In genomic region chr3:28038106-28038505, GRCm38 (mm10) we compare ENCODE assay signal across 17 mouse cellular contexts.
DNase-seq lines count a peak whose midpoint lies in the region; ATAC-seq and TF ChIP-seq lines count a peak whose summit lies in the region.
"Had no signal": no experiment of that assay in that cellular context is flagged by ENCODE, and none has a peak within 500 bp of the region (broad histone marks: within the 10 kb centered on the region; RNA-seq: fewer than 3 reads in every experiment).

No protein-coding gene starts in this region.

- H3K9ac ChIP-seq in kidney, embryonic 15.5 days = no peak overlapping the region
- no peak overlapping the region for H3K9ac ChIP-seq in lung, postnatal 0 days (replicated peaks; ENCODE audit: low read depth)
- no peak overlapping the region for H3K9ac ChIP-seq in forebrain, embryonic 14.5 days (ENCODE audit: low read length)
- H3K9ac ChIP-seq: limb, embryonic 13.5 days; liver, embryonic 15.5 days had no signal

- TF ChIP-seq EP300 in lung, postnatal 0 days (IDR thresholded peaks at IDR 0.05) = no peak

- peaks cover 9% of the 10 kb centered on the region for H3K36me3 ChIP-seq in kidney, embryonic 15.5 days
- peaks cover 14% of the 10 kb centered on the region; the same call in 1 of the 2 replicates for H3K36me3 ChIP-seq in lung, postnatal 0 days (ENCODE audit: insufficient read depth, low read length)
- H3K36me3 ChIP-seq in forebrain, embryonic 14.5 days (ENCODE audit: control insufficient read depth, insufficient read depth, low read length) = no peaks in the 10 kb centered on the region

- H3K9me3 ChIP-seq in kidney, embryonic 15.5 days (replicated peaks) = 0 out of 2 replicates have a peak, but pooled peaks cover 6% of the 10 kb centered on the region
- H3K9me3 ChIP-seq in lung, postnatal 0 days (ENCODE audit: low read length) = no peaks in the 10 kb centered on the region
- H3K9me3 ChIP-seq in forebrain, embryonic 14.5 days (replicated peaks; ENCODE audit: control insufficient read depth, low read length) = no peaks in the 10 kb centered on the region
- H3K9me3 ChIP-seq: limb, embryonic 13.5 days; liver, embryonic 15.5 days had no signal

- no peak for DNase-seq in kidney, postnatal 10 days
- DNase-seq in testis, postnatal 14 days (ENCODE audit: low spot score) = peak; percentile 35
- DNase-seq in testis, postnatal 10 days (ENCODE audit: low spot score) = no peak
- DNase-seq in lung, postnatal 0 days (ENCODE audit: low spot score) = peak; percentile 72
- DNase-seq in forebrain, embryonic 14.5 days (ENCODE audit: low spot score) = no peak
- DNase-seq: adrenal gland, postnatal 14 days; cerebellum, adult 2 months; heart, postnatal 4 days; spleen, adult 18-20 months; thymus, postnatal 36 days had no signal

- no peaks in the 10 kb centered on the region for H3K27me3 ChIP-seq in kidney, embryonic 15.5 days
- H3K27me3 ChIP-seq in lung, postnatal 0 days (replicated peaks; ENCODE audit: insufficient read depth, low read length) = no peaks in the 10 kb centered on the region
- H3K27me3 ChIP-seq in forebrain, embryonic 14.5 days (replicated peaks; ENCODE audit: control insufficient read depth, insufficient read depth, low read length) = no peaks in the 10 kb centered on the region
- H3K27me3 ChIP-seq: limb, embryonic 13.5 days; liver, embryonic 15.5 days had no signal

- no peak overlapping the region for H3K4me2 ChIP-seq in kidney, embryonic 15.5 days
- H3K4me2 ChIP-seq in lung, postnatal 0 days (replicated peaks; ENCODE audit: low read depth, low read length) = no peak overlapping the region
- H3K4me2 ChIP-seq in forebrain, embryonic 14.5 days (ENCODE audit: low read length) = no peak overlapping the region
- H3K4me2 ChIP-seq: limb, embryonic 13.5 days; liver, embryonic 15.5 days had no signal

- peak; percentile 75 for ATAC-seq in kidney, embryonic 15.5 days (replicated peaks; ENCODE audit: low FRiP score)
- peak; percentile 85 for ATAC-seq in lung, postnatal 0 days
- ATAC-seq in forebrain, embryonic 14.5 days = no peak
- no peak for ATAC-seq in inflammation-experienced regulatory T-cells, adult 6 months
- ATAC-seq: forebrain, embryonic 16.5 days; hindbrain, postnatal 0 days; midbrain, embryonic 16.5 days had no signal

- peak; percentile 23 for TF ChIP-seq CTCF in lung, postnatal 0 days (IDR thresholded peaks at IDR 0.05)

- 35% methylated on average over 2 of the region's 2 CpGs for WGBS in kidney, embryonic 15.5 days
- WGBS in lung, postnatal 0 days = 48% methylated on average over 2 of the region's 2 CpGs
- 22% methylated on average over 2 of the region's 2 CpGs for WGBS in forebrain, embryonic 14.5 days

- peak overlapping the region; percentile 62; the same call in 1 of the 2 replicates for H3K27ac ChIP-seq in kidney, embryonic 15.5 days
- no peak overlapping the region for H3K27ac ChIP-seq in lung, postnatal 0 days (ENCODE audit: low read length)
- no peak overlapping the region for H3K27ac ChIP-seq in forebrain, embryonic 14.5 days (ENCODE audit: low read depth, low read length)
- H3K27ac ChIP-seq: hindbrain, postnatal 0 days; limb, embryonic 13.5 days; liver, embryonic 15.5 days had no signal

- H3K4me3 ChIP-seq in kidney, embryonic 15.5 days (replicated peaks) = no peak overlapping the region
- H3K4me3 ChIP-seq in lung, postnatal 0 days (ENCODE audit: low read depth, low read length) = no peak overlapping the region
- H3K4me3 ChIP-seq in forebrain, embryonic 14.5 days (ENCODE audit: low read depth, low read length) = no peak overlapping the region
- H3K4me3 ChIP-seq: limb, embryonic 13.5 days; liver, embryonic 15.5 days had no signal

- peaks cover 23% of the 10 kb centered on the region for H3K4me1 ChIP-seq in kidney, embryonic 15.5 days
- H3K4me1 ChIP-seq in lung, postnatal 0 days (ENCODE audit: insufficient read depth, low read depth, low read length) = no peaks in the 10 kb centered on the region
- no peaks in the 10 kb centered on the region for H3K4me1 ChIP-seq in forebrain, embryonic 14.5 days (ENCODE audit: control insufficient read depth, insufficient read depth, low read length)
- H3K4me1 ChIP-seq: limb, embryonic 13.5 days; liver, embryonic 15.5 days had no signal

Comparison
In these comparisons a context has a peak if more than half of its experiments do, and no peak if none do; other contexts are left out.
1. DNase-seq: peak in testis, postnatal 14 days (single experiment) and lung, postnatal 0 days (single experiment); none in kidney, postnatal 10 days (single experiment), testis, postnatal 10 days (single experiment) and forebrain, embryonic 14.5 days (single experiment).
2. ATAC-seq: peak in kidney, embryonic 15.5 days (single experiment) and lung, postnatal 0 days (single experiment); none in forebrain, embryonic 14.5 days (single experiment) and inflammation-experienced regulatory T-cells, adult 6 months (single experiment).